22 mouse cellular contexts compared by ENCODE assay signal in genomic region chr6:142953189-142953588, GRCm38 (mm10). TPM values are rescaled to one million over a fixed set of nuclear protein-coding genes. Genes with fewer than 3 reads are reported as not detected.
DNase-seq lines count a peak whose midpoint lies in the region; ATAC-seq lines count a peak whose summit lies in the region.
"Had no signal": no experiment of that assay in that cellular context is flagged by ENCODE, and none has a peak within 500 bp of the region (broad histone marks: within the 10 kb centered on the region; RNA-seq: fewer than 3 reads in every experiment).

No protein-coding gene starts in this region.

- no peak for ATAC-seq in cerebellum, adult (ENCODE audit: insufficient number of reproducible peaks, low FRiP score, low TSS enrichment)
- ATAC-seq: forebrain, embryonic 14.5 days had no signal

- H3K27ac ChIP-seq in heart, embryonic 10.5 days, result no peak overlapping the region
- H3K27ac ChIP-seq: hindbrain, embryonic 14.5 days; limb, embryonic 13.5 days; liver, embryonic 14.5 days had no signal

- no peaks in the 10 kb centered on the region for H3K9me3 ChIP-seq in heart, embryonic 10.5 days
- H3K9me3 ChIP-seq: limb, embryonic 13.5 days had no signal

- H3K36me3 ChIP-seq in heart, embryonic 10.5 days, result no peaks in the 10 kb centered on the region
- H3K36me3 ChIP-seq: limb, embryonic 13.5 days had no signal

- no peak overlapping the region for H3K4me3 ChIP-seq in heart, embryonic 10.5 days
- H3K4me3 ChIP-seq: limb, embryonic 13.5 days had no signal

- DNase-seq in heart, adult 11 months, result peak; percentile 64
- no peak for DNase-seq in heart, embryonic 10.5 days (ENCODE audit: low spot score)
- peak; percentile 74 for DNase-seq in kidney, adult 9 months
- no peak for DNase-seq in kidney, postnatal 14 days
- DNase-seq in 416B (ENCODE audit: low read depth), result peak; percentile 64
- peak; percentile 85 for DNase-seq in R1 (ENCODE audit: low read depth, low spot score)
- no peak for DNase-seq in right cerebral cortex, postnatal 4 days
- DNase-seq: adrenal gland, postnatal 10 days; cerebellum, adult 11 months; cerebellum, adult 9-10 months; cerebellum, postnatal 36 days; gastrocnemius, postnatal 14 days; heart, postnatal 4 days; lung, embryonic 14.5 days; lung, postnatal 14 days; midbrain, embryonic 14.5 days; right cerebral cortex, adult 18-20 months had no signal

- no peaks in the 10 kb centered on the region for H3K27me3 ChIP-seq in heart, embryonic 10.5 days (ENCODE audit: insufficient read depth, poor library complexity, severe bottlenecking)
- H3K27me3 ChIP-seq: limb, embryonic 13.5 days had no signal

- 0 out of 2 replicates have a peak, but pooled peaks cover 7% of the 10 kb centered on the region for H3K4me1 ChIP-seq in heart, embryonic 10.5 days

RNA-seq across cellular contexts. Expression of gene St8sia1, which starts 11.1 kb away (rescaled TPM):
- 3.1 and 3.4 TPM in 2 replicates for polyA plus RNA-seq in heart, embryonic 10.5 days (2016; fragmentation: Nextera tagmentation; extraction: Ambion mirVana)

Comparison
In these comparisons a context has a peak if more than half of its experiments do, and no peak if none do; other contexts are left out.
1. DNase-seq: peak in heart, adult 11 months (single experiment), kidney, adult 9 months (single experiment), 416B (single experiment) and R1 (single experiment); none in heart, embryonic 10.5 days (single experiment), kidney, postnatal 14 days (single experiment) and right cerebral cortex, postnatal 4 days (single experiment).